Mouse (Mus musculus) CH12.LX (cell line): ENCODE results near the gene Nsmce1.

Source experiments
- ETS1 ChIP-seq: conservative IDR thresholded peaks from 2 replicates; pipeline ENCODE4 v1.6.1; 2012; ENCODE audit warnings: low read depth, mild to moderate bottlenecking, inconsistent platforms, low read length, improper control_type of control experiment, moderate library complexity
- JUND ChIP-seq: conservative IDR thresholded peaks from 2 replicates; pipeline ENCODE4 v1.6.1; 2011; ENCODE audit warnings: low read depth, low read length, improper control_type of control experiment
- MAX ChIP-seq: IDR thresholded peaks from 2 replicates; pipeline ENCODE4 v1.6.1; 2011; ENCODE audit warnings: low read length, improper control_type of control experiment
- POLR2A ChIP-seq: IDR thresholded peaks from 2 replicates; pipeline ENCODE4 v1.6.1; 2011; ENCODE audit warnings: low read depth, mild to moderate bottlenecking, improper control_type of control experiment, low read length

DNA sequence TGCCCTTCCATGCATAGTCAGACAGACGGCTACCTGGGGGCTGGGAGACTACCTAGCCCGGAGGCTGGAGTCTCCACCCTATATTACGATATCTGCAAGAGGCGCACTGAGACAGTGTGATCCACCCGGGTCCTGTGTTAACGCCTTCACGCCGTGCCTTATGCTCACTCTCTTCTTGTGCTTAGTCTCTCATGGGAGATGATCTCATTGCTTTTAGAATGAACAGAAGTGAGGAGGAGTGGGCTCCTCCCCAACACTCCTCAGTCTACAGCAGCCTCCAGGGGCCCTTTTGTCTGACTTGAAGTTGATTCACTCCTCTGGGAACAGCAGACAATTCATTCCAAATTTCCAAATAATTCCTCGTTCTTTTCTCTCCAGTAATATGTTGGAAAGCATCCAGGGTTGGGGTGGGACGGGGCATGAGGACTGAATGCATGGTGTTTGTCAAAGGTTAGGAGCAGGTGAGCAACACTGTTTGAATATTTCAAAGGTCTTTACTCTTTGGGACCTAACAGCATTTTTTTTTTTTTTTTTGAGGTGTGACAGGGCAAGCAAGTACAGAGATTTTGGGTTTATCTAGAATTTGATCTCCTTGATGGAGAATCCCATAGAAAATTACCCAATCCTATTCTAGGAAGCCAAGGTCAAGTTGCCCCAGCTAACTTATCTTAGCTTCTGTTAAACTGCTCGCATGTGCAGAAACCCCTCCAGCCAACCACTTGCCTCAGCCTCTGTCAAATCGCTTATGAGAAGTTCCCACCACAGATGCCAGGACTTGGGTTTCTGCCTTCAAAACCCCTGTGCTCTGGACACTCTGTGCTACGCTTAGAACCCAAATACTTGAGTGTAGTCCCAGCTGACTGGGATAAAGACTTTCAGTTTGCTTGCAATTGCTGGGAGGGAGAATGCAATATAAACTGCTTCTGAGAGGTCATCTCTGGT, 8.8 kb upstream of the Nsmce1 start:
- TF ChIP-seq POLR2A (no peak), ETS1 (no peak), JUND (no peak), MAX (no peak)
